Mouse (Mus musculus): ENCODE results near the gene F12.
A peak's percentile ranks its signal among the peaks of the same experiment; 100 is the strongest.

F12 gene

DNA sequence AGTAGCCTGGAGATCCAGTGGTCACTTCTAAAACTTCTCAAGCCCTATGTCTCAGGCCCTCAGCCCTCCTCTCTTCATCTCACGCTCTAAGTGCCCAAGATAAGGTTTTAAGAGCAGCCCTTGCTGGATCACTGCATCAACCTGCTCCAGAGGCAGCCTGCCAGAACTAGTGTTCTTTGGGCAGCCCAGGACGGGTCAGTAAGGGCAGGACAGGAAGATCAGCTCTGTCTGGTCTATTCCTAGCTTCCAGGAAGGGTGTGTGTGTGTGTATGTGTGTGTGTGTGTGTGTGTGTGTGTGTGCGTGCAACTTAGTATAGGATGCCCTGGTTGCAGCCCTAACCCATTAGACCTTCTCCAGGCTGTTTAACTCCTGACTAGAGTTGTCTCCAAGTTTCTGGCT lies 56.4 kb downstream of the F12 start:
- peak; percentile 41 for DNase-seq

DNA sequence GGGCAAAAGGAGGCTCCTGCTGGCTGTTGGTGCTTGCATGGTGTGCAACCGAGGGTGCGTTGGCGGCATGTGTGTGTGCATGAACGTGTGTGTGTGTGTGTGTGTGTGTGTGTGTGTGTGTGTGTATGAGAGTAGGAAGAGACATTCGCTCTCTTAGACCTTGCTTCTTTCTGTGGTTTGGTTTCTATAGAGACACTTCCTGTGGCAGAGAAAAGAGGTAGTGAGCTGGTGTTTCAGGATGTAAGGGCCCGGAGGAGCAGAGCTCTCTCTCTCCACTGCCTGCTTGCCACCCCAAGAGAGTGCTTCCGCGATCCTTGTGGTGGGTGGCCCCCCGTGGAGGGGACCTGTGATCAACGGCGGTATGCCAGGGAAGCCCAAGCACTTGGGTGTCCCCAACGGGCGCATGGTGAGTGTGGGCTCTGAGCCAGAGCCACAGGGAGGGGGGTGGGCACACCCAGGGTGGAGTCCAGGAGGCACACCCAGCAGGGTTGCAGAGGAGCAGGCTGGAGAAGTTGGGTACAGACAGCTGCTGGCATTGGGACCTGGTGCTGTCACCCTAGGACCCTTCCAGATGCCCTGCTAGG lies 57.0 kb downstream of the F12 start, which contains the start of gene Rgs14:
Gene Rgs14, plus strand, starts transcription at position 202 of the 584 bp plus-strand sequence.
- peak; percentile 38 for DNase-seq

DNA sequence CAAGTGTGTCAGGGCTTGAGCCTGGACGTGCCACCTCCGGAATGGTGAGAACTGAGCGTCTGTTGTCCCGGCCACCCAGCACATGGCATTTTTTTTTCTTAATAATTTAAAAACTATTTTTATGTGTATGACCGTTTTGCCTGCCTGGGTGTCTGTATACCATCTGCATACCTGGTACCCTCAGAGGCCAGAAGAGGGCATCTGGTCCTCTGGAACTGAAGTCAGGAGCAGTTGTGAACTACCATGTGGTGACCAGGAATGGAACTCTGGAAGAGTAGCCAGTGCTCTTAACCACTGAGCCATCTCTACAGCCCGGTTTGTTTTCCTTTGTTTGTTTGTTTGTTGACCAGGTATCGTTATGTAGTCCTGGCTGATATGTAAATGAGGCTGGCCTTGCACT lies 58.2 kb downstream of the F12 start:
- no peak for DNase-seq
